Mouse (Mus musculus) testis, adult 2 months (tissue): Measurements from ENCODE around the gene Ddah2. TPM values are rescaled to one million over a fixed set of nuclear protein-coding genes. Genes with fewer than 3 reads are reported as not detected.

Experiments used
- H3K27ac ChIP-seq: fragments of 200-500 bp; 2 replicates; pipeline ENCODE4 v1.5.1; 2012; ENCODE audit warnings: low read depth, low read length; ENCODE audit not compliant: control insufficient read depth, insufficient read depth
- H3K27me3 ChIP-seq: fragments of 200-500 bp; 2 replicates; pipeline ENCODE4 v1.6.1; 2012; ENCODE audit warnings: mild to moderate bottlenecking, low read length, moderate library complexity; ENCODE audit not compliant: control insufficient read depth, insufficient read depth
- H3K36me3 ChIP-seq: fragments of 200-500 bp; 2 replicates; pipeline ENCODE4 v1.6.1; 2012; ENCODE audit warnings: mild to moderate bottlenecking, low read length; ENCODE audit not compliant: control insufficient read depth, insufficient read depth
- H3K4me1 ChIP-seq: fragments of 200-500 bp; 2 replicates; pipeline ENCODE4 v1.6.1; 2012; ENCODE audit warnings: low read length; ENCODE audit not compliant: control insufficient read depth, insufficient read depth
- H3K4me3 ChIP-seq: fragments of 200-500 bp; 2 replicates; pipeline ENCODE4 v1.5.1; 2012; ENCODE audit warnings: low read depth, mild to moderate bottlenecking, low read length, moderate library complexity, mixed read lengths; ENCODE audit not compliant: control insufficient read depth
- CTCF ChIP-seq: fragments of 200-500 bp; IDR thresholded peaks from 2 replicates; pipeline ENCODE4 v1.5.1; 2012; ENCODE audit warnings: low read depth, mild to moderate bottlenecking, inconsistent platforms, low read length, moderate library complexity; ENCODE audit not compliant: control insufficient read depth, insufficient read depth, insufficient replicate concordance
- POLR2A ChIP-seq: fragments of 200-500 bp; IDR thresholded peaks from 2 replicates; pipeline ENCODE4 v1.6.1; 2012; ENCODE audit warnings: low read depth, mild to moderate bottlenecking, inconsistent platforms, low read length, moderate library complexity; ENCODE audit not compliant: control insufficient read depth
- polyA plus RNA-seq: library from polyadenylated mRNA; depleted of rRNA; stranded (reverse); fragments of >200 nt; gene quantifications from 2 replicates; pipeline ENCODE4 v1.2.3, GENCODE M21; 2012

The Ddah2 gene
- polyA plus RNA-seq, 1 experiment: 11.1 TPM

- Histone ChIP-seq H3K4me1 (peaks cover 4% of the 10 kb centered on the region), H3K27ac (peak within 1 kb of the TSS; percentile 44), H3K27me3 (no peaks in the 10 kb centered on the region), H3K36me3 (no peaks in the 10 kb centered on the region), H3K4me3 (no peak within 1 kb of the TSS)
- TF ChIP-seq CTCF: peak; percentile 43; the same call in 1 of the 2 replicates
- TF ChIP-seq POLR2A: no peak
Measured at GRCm38 (mm10) chr17:35077786-35078233, 19.0 kb downstream of the Ddah2 start, which contains the start of gene Ly6g6d. TSS of gene Ly6g6d (minus strand) at chr17:35078065.

GRCm38 (mm10) chr17:35079778-35080177 lies 20.9 kb downstream of the Ddah2 start:
- Histone ChIP-seq H3K4me1 (peaks cover 2% of the 10 kb centered on the region), H3K27me3 (no peaks in the 10 kb centered on the region), H3K36me3 (no peaks in the 10 kb centered on the region), H3K27ac (no peak overlapping the region), H3K4me3 (no peak overlapping the region)
- TF ChIP-seq CTCF (no peak), POLR2A (no peak)

GRCm38 (mm10) chr17:35080248-35080647 lies 21.4 kb downstream of the Ddah2 start:
- no peak for TF ChIP-seq CTCF
- no peak for TF ChIP-seq POLR2A

GRCm38 (mm10) chr17:35080710-35081109 lies 21.9 kb downstream of the Ddah2 start:
- TF ChIP-seq POLR2A: no peak
- no peak for TF ChIP-seq CTCF

More at GRCm38 (mm10) chr17:35080248-35080647, 21.4 kb downstream of the Ddah2 start:
- Histone ChIP-seq H3K27ac (no peak overlapping the region), H3K36me3 (no peaks in the 10 kb centered on the region), H3K27me3 (no peaks in the 10 kb centered on the region), H3K4me3 (no peak overlapping the region), H3K4me1 (peaks cover 2% of the 10 kb centered on the region)

GRCm38 (mm10) chr17:35082841-35083576 lies 24.2 kb downstream of the Ddah2 start:
- Histone ChIP-seq H3K27me3 (no peaks in the 10 kb centered on the region), H3K27ac (no peak overlapping the region), H3K36me3 (no peaks in the 10 kb centered on the region), H3K4me1 (peaks cover 2% of the 10 kb centered on the region; the same call in 1 of the 2 replicates), H3K4me3 (no peak overlapping the region)
- no peak for TF ChIP-seq POLR2A
- TF ChIP-seq CTCF: no peak

More at GRCm38 (mm10) chr17:35080710-35081109, 21.9 kb downstream of the Ddah2 start:
- H3K4me3 ChIP-seq: no peak overlapping the region
- no peaks in the 10 kb centered on the region for H3K36me3 ChIP-seq
- H3K27ac ChIP-seq: no peak overlapping the region
- peaks cover 2% of the 10 kb centered on the region for H3K4me1 ChIP-seq
- no peaks in the 10 kb centered on the region for H3K27me3 ChIP-seq

- Histone ChIP-seq H3K4me3 (no peak overlapping the region), H3K4me1 (peaks cover 2% of the 10 kb centered on the region; the same call in 1 of the 2 replicates), H3K36me3 (no peaks in the 10 kb centered on the region), H3K27ac (no peak overlapping the region), H3K27me3 (no peaks in the 10 kb centered on the region)
- TF ChIP-seq CTCF (no peak), POLR2A (no peak)
Measured at GRCm38 (mm10) chr17:35083929-35084497, 25.2 kb downstream of the Ddah2 start.

GRCm38 (mm10) chr17:35085208-35085865 lies 26.5 kb downstream of the Ddah2 start, which contains the start of gene Ly6g6f:
TSS of gene Ly6g6f (minus strand) at chr17:35085610.
- no peak within 1 kb of the TSS for H3K27ac ChIP-seq
- TF ChIP-seq POLR2A (no peak), CTCF (no peak)
- H3K4me1 ChIP-seq: peaks cover 4% of the 10 kb centered on the region; the same call in 1 of the 2 replicates
- H3K4me3 ChIP-seq: no peak within 1 kb of the TSS
- H3K36me3 ChIP-seq: no peaks in the 10 kb centered on the region
- no peaks in the 10 kb centered on the region for H3K27me3 ChIP-seq
